Mouse (Mus musculus) adrenal gland, adult (tissue): ENCODE measurements around the gene Hyal2.
A peak's percentile ranks its signal among the peaks of the same experiment; 100 is the strongest.
"Not testable (repeated sequence)": the region's sequence is repeated elsewhere in the genome, so short reads cannot be mapped to it uniquely, and the experiment has no call there.

Experiments
- DNase-seq, 2 experiments: peaks; one replicate each; pipeline ENCODE4 v3.0.0; 2022 to 2023; ENCODE audit warnings: low spot score in 1 of 2; ENCODE audit not compliant: inconsistent age in 2 of 2

The Hyal2 gene

GRCm38 (mm10) chr9:107568331-107569261, 851 bp downstream of the Hyal2 start:
- DNase-seq: peak; percentile 89 to 96

GRCm38 (mm10) chr9:107569270-107569669, 1.5 kb downstream of the Hyal2 start:
- no peak for DNase-seq

GRCm38 (mm10) chr9:107570016-107570415, 2.3 kb downstream of the Hyal2 start:
- no peak for DNase-seq

- no peak for DNase-seq
Measured at GRCm38 (mm10) chr9:107570845-107571244, 3.1 kb downstream of the Hyal2 start.

- DNase-seq: peak in 1 of 2 experiments; percentile 27
Measured at GRCm38 (mm10) chr9:107571534-107572326, 4.0 kb downstream of the Hyal2 start.

- no peak for DNase-seq
Measured at GRCm38 (mm10) chr9:107572327-107572662, 4.5 kb downstream of the Hyal2 start.

GRCm38 (mm10) chr9:107573774-107574173, 6.0 kb downstream of the Hyal2 start:
- DNase-seq: not testable (repeated sequence)

- DNase-seq: no peak
Measured at GRCm38 (mm10) chr9:107575579-107576356, 8.0 kb downstream of the Hyal2 start.

GRCm38 (mm10) chr9:107576357-107577107, 8.8 kb downstream of the Hyal2 start, which contains the start of gene Hyal1:
TSS of gene Hyal1 (plus strand) at chr9:107576927.
- peak; percentile 83 to 95 for DNase-seq

GRCm38 (mm10) chr9:107577871-107578270, 10.1 kb downstream of the Hyal2 start:
- DNase-seq: peak in 1 of 2 experiments; percentile 62

- DNase-seq: no peak
Measured at GRCm38 (mm10) chr9:107578587-107578986, 10.8 kb downstream of the Hyal2 start, which contains the start of gene Naa80. TSS of gene Naa80 (plus strand) at chr9:107578887.

GRCm38 (mm10) chr9:107579023-107579900, 11.5 kb downstream of the Hyal2 start:
- DNase-seq: peak; percentile 54 to 78

- peak; percentile 94 to 97 for DNase-seq
Measured at GRCm38 (mm10) chr9:107580501-107581317, 13.0 kb downstream of the Hyal2 start, which contains the start of gene Hyal3. TSS of gene Hyal3 (plus strand) at chr9:107580818.

GRCm38 (mm10) chr9:107581584-107581983, 13.8 kb downstream of the Hyal2 start:
- DNase-seq: no peak

- peak in 1 of 2 experiments; percentile 69 for DNase-seq
Measured at GRCm38 (mm10) chr9:107582509-107583062, 14.8 kb downstream of the Hyal2 start.

- DNase-seq: peak in 1 of 2 experiments; percentile 54
Measured at GRCm38 (mm10) chr9:107583174-107583573, 15.4 kb downstream of the Hyal2 start.

- no peak for DNase-seq
Measured at GRCm38 (mm10) chr9:107586504-107586903, 18.8 kb downstream of the Hyal2 start.
